Mouse (Mus musculus) olfactory bulb, adult 2 months (tissue): Measurements from ENCODE around the gene Golgb1.

Experiments
- CTCF ChIP-seq: fragments of 200-500 bp; IDR thresholded peaks from 2 replicates; pipeline ENCODE4 v1.5.1; 2012; ENCODE audit warnings: low read depth, mild to moderate bottlenecking, low read length, moderate library complexity; ENCODE audit not compliant: insufficient read depth
- POLR2A ChIP-seq: fragments of 200-500 bp; IDR thresholded peaks from 2 replicates; pipeline ENCODE4 v1.6.1; 2012; ENCODE audit warnings: mild to moderate bottlenecking, low read depth, low read length, moderate library complexity; ENCODE audit not compliant: insufficient read depth

DNA sequence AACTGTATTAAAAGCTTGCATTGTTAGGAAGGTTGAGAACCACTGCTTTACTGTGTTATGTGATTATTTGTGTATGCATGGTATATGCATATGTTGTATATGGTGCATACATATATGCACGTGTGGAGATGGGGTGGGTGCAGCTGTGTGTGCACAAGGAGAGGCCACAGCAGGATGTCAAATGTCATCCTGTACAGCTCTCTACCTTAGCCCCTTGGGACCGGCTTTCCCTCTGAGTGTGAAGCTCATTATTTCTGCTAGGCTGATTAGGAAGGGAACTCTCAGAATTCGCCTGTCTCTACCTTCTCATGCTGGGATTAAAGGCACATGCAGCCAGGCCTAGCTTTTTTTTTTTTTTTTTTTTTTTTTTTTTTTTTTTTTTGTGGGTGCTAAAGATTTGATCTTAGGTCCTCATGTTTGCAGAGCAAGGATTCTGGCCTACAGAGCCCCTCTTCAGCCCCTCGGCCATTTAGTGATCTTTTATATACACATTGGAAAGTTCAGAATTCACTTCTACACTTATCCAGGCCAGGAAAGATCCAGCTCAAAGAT is 72.8 kb downstream of the Golgb1 start:
- no peak for TF ChIP-seq POLR2A
- no peak for TF ChIP-seq CTCF
